Mouse (Mus musculus) brain, embryonic 18.5 days (tissue): Measurements from ENCODE around the gene H2-M1.

Source experiments
- DNase-seq: peaks from one replicate; pipeline ENCODE4 v3.0.0-alpha.2; 2012; ENCODE audit warnings: low read depth, low spot score

Gene H2-M1

DNA sequence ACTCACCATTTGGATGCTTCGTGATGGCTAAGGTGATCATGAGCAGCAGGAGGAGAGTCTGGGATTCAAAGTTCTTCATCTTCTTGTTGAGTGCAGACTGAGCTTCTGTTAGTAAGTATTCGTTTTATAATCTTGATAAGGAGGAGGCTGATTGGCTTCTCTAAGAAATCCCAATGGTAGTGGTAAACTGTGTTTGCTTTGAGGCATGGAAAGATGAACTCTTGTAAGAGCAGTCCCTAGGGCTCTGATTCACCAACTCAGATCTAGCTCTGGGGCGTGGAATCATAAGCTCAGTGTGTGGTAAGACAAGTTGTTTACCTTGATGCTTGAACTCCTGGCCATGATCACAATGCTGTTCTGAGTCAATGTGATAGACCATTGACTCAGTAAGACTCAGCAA is at the start of gene H2-M1:
Gene H2-M1 (minus strand): TSS at position 101 of the 400 bp plus-strand sequence.
- DNase-seq, result no peak

GRCm38 (mm10) chr17:36697693-36698092 is 25.7 kb upstream of the H2-M1 start:
- no peak for DNase-seq

GRCm38 (mm10) chr17:36642566-36642965 is 29.5 kb downstream of the H2-M1 start, which contains the start of gene H2-M9:
Gene H2-M9 (minus strand): TSS chr17:36642666.
- DNase-seq, result no peak
